Mouse (Mus musculus) kidney, adult 2 months (tissue): ENCODE results near the gene R3hdm4. TPM values are rescaled to one million over a fixed set of nuclear protein-coding genes. Genes with fewer than 3 reads are reported as not detected.

Source experiments
- DNase-seq: peaks from one replicate; pipeline ENCODE4 v3.0.0; 2021
- H3K27ac ChIP-seq: fragments of 200-500 bp; 2 replicates; pipeline ENCODE4 v1.5.1; 2012; ENCODE audit warnings: low read depth, low read length, control low read depth, inconsistent platforms; ENCODE audit not compliant: insufficient read depth
- H3K27me3 ChIP-seq: fragments of 200-500 bp; replicated peaks from 2 replicates; pipeline ENCODE4 v1.6.1; 2012; ENCODE audit warnings: mild to moderate bottlenecking, moderate library complexity, low read length, inconsistent platforms; ENCODE audit not compliant: control insufficient read depth, insufficient read depth
- H3K36me3 ChIP-seq: fragments of 200-500 bp; 2 replicates; pipeline ENCODE4 v1.6.1; 2012; ENCODE audit warnings: mild to moderate bottlenecking, moderate library complexity, low read length, inconsistent platforms; ENCODE audit not compliant: control insufficient read depth, insufficient read depth
- H3K4me1 ChIP-seq: fragments of 200-500 bp; 2 replicates; pipeline ENCODE4 v1.6.1; 2011; ENCODE audit warnings: low read length; ENCODE audit not compliant: control insufficient read depth, insufficient read depth
- H3K4me3 ChIP-seq: fragments of 200-500 bp; 2 replicates; pipeline ENCODE4 v1.5.1; 2011; ENCODE audit warnings: mild to moderate bottlenecking, low read depth, low read length, control low read depth; ENCODE audit not compliant: insufficient read depth
- CTCF ChIP-seq: fragments of 200-500 bp; conservative IDR thresholded peaks from 2 replicates; pipeline ENCODE4 v1.5.1; 2011; ENCODE audit warnings: low read depth, mild to moderate bottlenecking, control low read depth, low read length, moderate library complexity, mixed read lengths; ENCODE audit not compliant: insufficient read depth, insufficient read length
- POLR2A ChIP-seq: fragments of 200-500 bp; IDR thresholded peaks from one replicate; pipeline ENCODE4 v1.6.1; 2011; ENCODE audit warnings: low read depth, low read length, control low read depth
- WGBS: fragments of 180-500 bp; shearing (Covaris S2); methylation state at CpG from one replicate; pipeline ENCODE4 v1.1.7; 2018; 5-methylcytosine and 5-hydroxymethylcytosine counted together
- polyA plus RNA-seq: library from polyadenylated mRNA; depleted of rRNA; stranded (reverse); fragments of >200 nt; gene quantifications from 2 replicates; pipeline ENCODE4 v1.2.3, GENCODE M21; 2012

R3hdm4 gene
- polyA plus RNA-seq, 1 experiment, result 154 TPM

GRCm38 (mm10) chr10:79928030-79928694, 7.2 kb upstream of the R3hdm4 start:
- H3K4me1 ChIP-seq, result 0 out of 2 replicates have a peak, but pooled peaks cover 2% of the 10 kb centered on the region

GRCm38 (mm10) chr10:79927324-79928029, 6.5 kb upstream of the R3hdm4 start:
- Histone ChIP-seq H3K27ac (peak overlapping the region; percentile 97), H3K4me3 (peak overlapping the region; percentile 99), H3K27me3 (no peaks in the 10 kb centered on the region), H3K36me3 (no peaks in the 10 kb centered on the region), H3K4me1 (0 out of 2 replicates have a peak, but pooled peaks cover 2% of the 10 kb centered on the region)
- under 1% methylated on average over 54 of the region's 54 CpGs for WGBS
- TF ChIP-seq CTCF (0 out of 2 replicates have a peak, but pooled peaks have one; percentile 1), POLR2A (no peak)
- DNase-seq, result peak; percentile 61

More at GRCm38 (mm10) chr10:79928030-79928694, 7.2 kb upstream of the R3hdm4 start:
- DNase-seq, result peak; percentile 60
- H3K27ac ChIP-seq, result peak overlapping the region; percentile 97
- no peaks in the 10 kb centered on the region for H3K27me3 ChIP-seq
- 2% methylated on average over 29 of the region's 29 CpGs for WGBS
- peak overlapping the region; percentile 99 for H3K4me3 ChIP-seq
- H3K36me3 ChIP-seq, result no peaks in the 10 kb centered on the region
- no peak for TF ChIP-seq CTCF
- TF ChIP-seq POLR2A, result no peak

DNA sequence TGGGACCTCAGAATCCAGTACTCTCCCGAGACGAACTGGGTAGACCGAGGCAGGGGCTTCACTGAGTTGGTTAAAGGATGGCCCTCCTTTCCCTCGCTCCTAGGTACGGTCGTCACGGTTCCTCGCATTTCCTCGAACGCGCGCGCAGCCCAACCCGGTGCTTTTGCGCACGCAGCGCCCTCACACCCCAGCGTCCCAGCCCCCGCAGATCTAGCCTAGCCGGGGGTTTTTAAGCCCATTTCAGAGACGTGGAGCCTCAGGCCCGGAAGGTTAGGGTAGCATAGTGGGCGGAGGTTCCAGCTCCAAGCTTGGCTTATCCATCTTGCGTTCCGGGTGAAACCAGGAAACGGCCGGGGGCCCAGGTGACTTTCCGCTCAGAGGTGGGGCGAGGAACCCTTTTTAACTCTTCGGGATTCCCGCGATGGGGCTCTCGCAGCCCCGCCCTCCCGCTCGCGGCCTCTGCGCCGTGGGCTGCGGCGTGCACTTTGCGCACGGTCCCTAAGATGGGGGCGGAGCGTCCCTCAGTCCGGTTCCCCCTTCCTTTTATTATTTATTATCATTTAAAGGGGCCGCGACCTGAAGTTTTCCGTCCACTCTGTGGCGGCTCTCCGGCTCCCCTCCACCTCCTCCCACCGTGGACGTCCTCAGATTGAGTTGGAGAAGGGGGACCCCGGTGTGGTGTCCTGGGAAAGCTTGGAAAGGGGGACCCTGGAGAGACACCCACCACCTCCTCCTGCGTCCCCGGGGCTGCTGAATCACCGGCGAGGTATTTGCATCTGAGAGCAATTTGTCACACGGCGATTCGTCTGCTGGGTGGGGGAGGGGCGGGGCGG, 5.7 kb upstream of the R3hdm4 start, which contains the start of gene Arid3a:
TSS of gene Arid3a (plus strand) at position 553 of the 833 bp plus-strand sequence.
- under 1% methylated on average over 63 of the region's 63 CpGs for WGBS
- no peaks in the 10 kb centered on the region for H3K27me3 ChIP-seq
- H3K36me3 ChIP-seq, result no peaks in the 10 kb centered on the region
- peak within 1 kb of the TSS; percentile 99 for H3K4me3 ChIP-seq
- peak within 1 kb of the TSS; percentile 97 for H3K27ac ChIP-seq
- 0 out of 2 replicates have a peak, but pooled peaks cover 2% of the 10 kb centered on the region for H3K4me1 ChIP-seq
- DNase-seq, result peak; percentile 93
- TF ChIP-seq CTCF, result no peak
- no peak for TF ChIP-seq POLR2A

GRCm38 (mm10) chr10:79925785-79926490, 4.9 kb upstream of the R3hdm4 start:
- WGBS, result 12% methylated on average over 15 of the region's 15 CpGs
- Histone ChIP-seq H3K4me3 (peak overlapping the region; percentile 99), H3K27me3 (no peaks in the 10 kb centered on the region), H3K36me3 (no peaks in the 10 kb centered on the region), H3K4me1 (0 out of 2 replicates have a peak, but pooled peaks cover 2% of the 10 kb centered on the region), H3K27ac (peak overlapping the region; percentile 30; the same call in 1 of the 2 replicates)
- no peak for DNase-seq
- TF ChIP-seq POLR2A (no peak), CTCF (no peak)

GRCm38 (mm10) chr10:79924998-79925784, 4.2 kb upstream of the R3hdm4 start:
- Histone ChIP-seq H3K4me1 (0 out of 2 replicates have a peak, but pooled peaks cover 2% of the 10 kb centered on the region), H3K4me3 (no peak overlapping the region), H3K36me3 (no peaks in the 10 kb centered on the region), H3K27me3 (no peaks in the 10 kb centered on the region), H3K27ac (no peak overlapping the region)
- TF ChIP-seq POLR2A, result no peak
- peak; percentile 98 for TF ChIP-seq CTCF
- WGBS, result 13% methylated on average over 29 of the region's 29 CpGs
- peak; percentile 95 for DNase-seq

DNA sequence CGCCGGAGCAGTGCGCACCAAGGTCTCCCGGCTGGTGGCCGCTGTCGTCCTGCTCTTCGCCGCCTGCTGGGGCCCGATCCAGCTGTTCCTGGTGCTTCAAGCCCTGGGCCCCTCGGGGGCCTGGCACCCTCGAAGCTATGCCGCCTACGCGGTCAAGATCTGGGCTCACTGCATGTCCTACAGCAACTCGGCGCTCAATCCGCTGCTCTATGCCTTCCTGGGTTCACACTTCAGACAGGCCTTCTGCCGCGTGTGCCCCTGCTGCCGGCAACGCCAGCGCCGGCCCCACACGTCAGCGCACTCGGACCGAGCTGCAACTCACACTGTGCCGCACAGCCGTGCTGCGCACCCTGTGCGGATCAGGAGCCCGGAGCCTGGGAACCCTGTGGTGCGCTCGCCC, 564 bp upstream of the R3hdm4 start:
- Histone ChIP-seq H3K27me3 (no peaks in the 10 kb centered on the region), H3K27ac (no peak overlapping the region), H3K4me3 (no peak overlapping the region), H3K4me1 (peaks cover 5% of the 10 kb centered on the region; the same call in 1 of the 2 replicates), H3K36me3 (no peaks in the 10 kb centered on the region)
- whole genome bisulfite sequencing, result 30% methylated on average over 34 of the region's 34 CpGs
- TF ChIP-seq POLR2A (no peak), CTCF (no peak)
- no peak for DNase-seq
